ENCODE assay signal across 16 mouse cellular contexts in genomic region chr2:64690996-64691395, GRCm38 (mm10).
DNase-seq lines count a peak whose midpoint lies in the region; ATAC-seq and TF ChIP-seq lines count a peak whose summit lies in the region.
"Had no signal": no experiment of that assay in that cellular context is flagged by ENCODE, and none has a peak within 500 bp of the region (broad histone marks: within the 10 kb centered on the region; RNA-seq: fewer than 3 reads in every experiment).

No protein-coding gene starts in this region.

- no peaks in the 10 kb centered on the region for H3K27me3 ChIP-seq in forebrain, embryonic 15.5 days
- no peaks in the 10 kb centered on the region for H3K27me3 ChIP-seq in forebrain, embryonic 10.5 days (ENCODE audit: poor library complexity, severe bottlenecking)
- no peaks in the 10 kb centered on the region for H3K27me3 ChIP-seq in midbrain, postnatal 0 days (ENCODE audit: insufficient read depth, low read length)
- no peaks in the 10 kb centered on the region for H3K27me3 ChIP-seq in midbrain, embryonic 13.5 days
- H3K27me3 ChIP-seq: embryonic facial prominence, embryonic 13.5 days; heart, embryonic 13.5 days; hindbrain, embryonic 15.5 days had no signal

- no peaks in the 10 kb centered on the region for H3K36me3 ChIP-seq in forebrain, embryonic 15.5 days
- no peaks in the 10 kb centered on the region for H3K36me3 ChIP-seq in forebrain, embryonic 10.5 days (replicated peaks)
- H3K36me3 ChIP-seq in midbrain, postnatal 0 days (ENCODE audit: insufficient read depth, low read length), result no peaks in the 10 kb centered on the region
- H3K36me3 ChIP-seq in midbrain, embryonic 13.5 days, result no peaks in the 10 kb centered on the region
- H3K36me3 ChIP-seq: embryonic facial prominence, embryonic 13.5 days; heart, embryonic 13.5 days; hindbrain, embryonic 15.5 days had no signal

- WGBS in forebrain, embryonic 15.5 days, result 43% methylated on average over 3 of the region's 3 CpGs
- WGBS in forebrain, embryonic 10.5 days, result 90% methylated on average over 3 of the region's 3 CpGs
- 76% methylated on average over 3 of the region's 3 CpGs for WGBS in midbrain, postnatal 0 days
- WGBS in midbrain, embryonic 13.5 days, result 76% methylated on average over 3 of the region's 3 CpGs

- ATAC-seq in forebrain, embryonic 15.5 days (replicated peaks), result peak; percentile 66; the same call in 1 of the 2 replicates
- ATAC-seq in midbrain, postnatal 0 days (ENCODE audit: low FRiP score), result no peak
- ATAC-seq in midbrain, embryonic 13.5 days, result no peak

- no peak for TF ChIP-seq CTCF in midbrain, postnatal 0 days (IDR thresholded peaks at IDR 0.05)

- H3K9ac ChIP-seq in forebrain, embryonic 15.5 days (replicated peaks), result no peak overlapping the region
- H3K9ac ChIP-seq in midbrain, postnatal 0 days (replicated peaks; ENCODE audit: low read length, poor library complexity, severe bottlenecking), result no peak overlapping the region
- H3K9ac ChIP-seq in midbrain, embryonic 13.5 days (replicated peaks), result no peak overlapping the region
- H3K9ac ChIP-seq: embryonic facial prominence, embryonic 13.5 days; heart, embryonic 13.5 days; hindbrain, embryonic 15.5 days had no signal

- DNase-seq in cerebellum, postnatal 14 days, result peak; percentile 19 to 41
- no peak for DNase-seq in cerebellum, adult 11 months
- no peak for DNase-seq in forebrain, embryonic 10.5 days (ENCODE audit: extremely low spot score, low spot score)
- DNase-seq in midbrain, postnatal 0 days (ENCODE audit: low spot score), result peak; percentile 27
- DNase-seq in natural killer cell, adult 2 months (ENCODE audit: low spot score in 2 of 2), result no peak
- DNase-seq: adrenal gland, postnatal 10 days; cerebellum, adult 18-20 months; gastrocnemius, postnatal 14 days; heart, adult 2 months; heart, postnatal 36 days; kidney, adult 11 months had no signal

- H3K4me2 ChIP-seq in forebrain, embryonic 15.5 days (replicated peaks), result no peak overlapping the region
- H3K4me2 ChIP-seq in midbrain, postnatal 0 days (ENCODE audit: low read depth, low read length, poor library complexity, severe bottlenecking), result no peak overlapping the region
- no peak overlapping the region for H3K4me2 ChIP-seq in midbrain, embryonic 13.5 days (replicated peaks)
- H3K4me2 ChIP-seq: embryonic facial prominence, embryonic 13.5 days; heart, embryonic 13.5 days; hindbrain, embryonic 15.5 days had no signal

- H3K27ac ChIP-seq in forebrain, embryonic 15.5 days (replicated peaks), result no peak overlapping the region
- no peak overlapping the region for H3K27ac ChIP-seq in forebrain, embryonic 10.5 days
- no peak overlapping the region for H3K27ac ChIP-seq in midbrain, postnatal 0 days (ENCODE audit: low read depth, low read length)
- no peak overlapping the region for H3K27ac ChIP-seq in midbrain, embryonic 13.5 days
- H3K27ac ChIP-seq: embryonic facial prominence, embryonic 13.5 days; heart, adult 2 months; heart, embryonic 13.5 days; hindbrain, embryonic 15.5 days had no signal

- peaks cover 10% of the 10 kb centered on the region for H3K4me1 ChIP-seq in forebrain, embryonic 15.5 days
- H3K4me1 ChIP-seq in forebrain, embryonic 10.5 days, result peaks cover 5% of the 10 kb centered on the region; the same call in 1 of the 2 replicates
- no peaks in the 10 kb centered on the region for H3K4me1 ChIP-seq in midbrain, postnatal 0 days (ENCODE audit: insufficient read depth, low read length)
- H3K4me1 ChIP-seq in midbrain, embryonic 13.5 days (replicated peaks), result no peaks in the 10 kb centered on the region
- H3K4me1 ChIP-seq: embryonic facial prominence, embryonic 13.5 days; heart, embryonic 13.5 days; hindbrain, embryonic 15.5 days had no signal

- H3K9me3 ChIP-seq in forebrain, embryonic 15.5 days, result no peaks in the 10 kb centered on the region
- no peaks in the 10 kb centered on the region for H3K9me3 ChIP-seq in forebrain, embryonic 10.5 days
- no peaks in the 10 kb centered on the region for H3K9me3 ChIP-seq in midbrain, postnatal 0 days (ENCODE audit: low read length)
- H3K9me3 ChIP-seq in midbrain, embryonic 13.5 days, result no peaks in the 10 kb centered on the region
- H3K9me3 ChIP-seq: embryonic facial prominence, embryonic 13.5 days; heart, embryonic 13.5 days; hindbrain, embryonic 15.5 days had no signal

- H3K4me3 ChIP-seq in forebrain, embryonic 15.5 days, result no peak overlapping the region
- H3K4me3 ChIP-seq in forebrain, embryonic 10.5 days, result no peak overlapping the region
- H3K4me3 ChIP-seq in midbrain, postnatal 0 days (ENCODE audit: low read depth, low read length), result no peak overlapping the region
- H3K4me3 ChIP-seq in midbrain, embryonic 13.5 days (replicated peaks), result no peak overlapping the region
- H3K4me3 ChIP-seq: embryonic facial prominence, embryonic 13.5 days; heart, adult 2 months; heart, embryonic 13.5 days; hindbrain, embryonic 15.5 days had no signal

Comparison
In these comparisons a context has a peak if more than half of its experiments do, and no peak if none do; other contexts are left out.
1. DNase-seq: peak in cerebellum, postnatal 14 days (2 of 2) and midbrain, postnatal 0 days (single experiment); none in cerebellum, adult 11 months (single experiment), forebrain, embryonic 10.5 days (single experiment) and natural killer cell, adult 2 months (0 of 2).